15 mouse cellular contexts compared by ENCODE assay signal in genomic region chr14:93342781-93343180, GRCm38 (mm10).
A peak's percentile ranks its signal among the peaks of the same experiment; 100 is the strongest.
DNase-seq lines count a peak whose midpoint lies in the region; ATAC-seq lines count a peak whose summit lies in the region.
"Had no signal": no experiment of that assay in that cellular context is flagged by ENCODE, and none has a peak within 500 bp of the region (broad histone marks: within the 10 kb centered on the region; RNA-seq: fewer than 3 reads in every experiment).

No protein-coding gene starts in this region.

- no peak overlapping the region for H3K9ac ChIP-seq in embryonic facial prominence, embryonic 14.5 days (ENCODE audit: low read depth, low read length)
- H3K9ac ChIP-seq: forebrain, embryonic 15.5 days; limb, embryonic 12.5 days; neural tube, embryonic 12.5 days had no signal

- no peaks in the 10 kb centered on the region for H3K4me1 ChIP-seq in embryonic facial prominence, embryonic 14.5 days (ENCODE audit: control insufficient read depth, insufficient read depth, low read length)
- 0 out of 2 replicates have a peak, but pooled peaks cover 4% of the 10 kb centered on the region for H3K4me1 ChIP-seq in embryonic facial prominence, embryonic 10.5 days
- H3K4me1 ChIP-seq: limb, embryonic 12.5 days; neural tube, embryonic 12.5 days had no signal

- H3K9me3 ChIP-seq in embryonic facial prominence, embryonic 14.5 days (ENCODE audit: control insufficient read depth, low read length) = no peaks in the 10 kb centered on the region
- no peaks in the 10 kb centered on the region for H3K9me3 ChIP-seq in embryonic facial prominence, embryonic 10.5 days
- H3K9me3 ChIP-seq: forebrain, embryonic 15.5 days; limb, embryonic 12.5 days; neural tube, embryonic 12.5 days had no signal

- intact Hi-C loops in left cerebral cortex, postnatal 4 days (cut with DNase I) = no loop called here

- ATAC-seq in embryonic facial prominence, embryonic 14.5 days (ENCODE audit: low read depth) = no peak
- ATAC-seq: forebrain, embryonic 15.5 days; intestine, postnatal 0 days; midbrain, embryonic 16.5 days had no signal

- no peak overlapping the region for H3K27ac ChIP-seq in embryonic facial prominence, embryonic 14.5 days (replicated peaks; ENCODE audit: low read depth, low read length)
- H3K27ac ChIP-seq in embryonic facial prominence, embryonic 10.5 days (replicated peaks) = no peak overlapping the region
- H3K27ac ChIP-seq: forebrain, embryonic 15.5 days; limb, embryonic 12.5 days; neural tube, embryonic 12.5 days had no signal

- no peak overlapping the region for H3K4me3 ChIP-seq in embryonic facial prominence, embryonic 14.5 days (ENCODE audit: low read depth, low read length)
- H3K4me3 ChIP-seq in embryonic facial prominence, embryonic 10.5 days = no peak overlapping the region
- H3K4me3 ChIP-seq: forebrain, embryonic 15.5 days; limb, embryonic 12.5 days; neural tube, embryonic 12.5 days had no signal

- 63% methylated on average over 3 of the region's 3 CpGs for WGBS in embryonic facial prominence, embryonic 14.5 days
- WGBS in embryonic facial prominence, embryonic 10.5 days = 69% methylated on average over 3 of the region's 3 CpGs

- no peaks in the 10 kb centered on the region for H3K27me3 ChIP-seq in embryonic facial prominence, embryonic 14.5 days (replicated peaks; ENCODE audit: control insufficient read depth, insufficient read depth, low read length)
- H3K27me3 ChIP-seq in embryonic facial prominence, embryonic 10.5 days (replicated peaks; ENCODE audit: low read depth, poor library complexity, severe bottlenecking) = no peaks in the 10 kb centered on the region
- H3K27me3 ChIP-seq: forebrain, embryonic 15.5 days; limb, embryonic 12.5 days; neural tube, embryonic 12.5 days had no signal

- no peaks in the 10 kb centered on the region for H3K36me3 ChIP-seq in embryonic facial prominence, embryonic 14.5 days (ENCODE audit: control insufficient read depth, insufficient read depth, low read length)
- H3K36me3 ChIP-seq in embryonic facial prominence, embryonic 10.5 days (replicated peaks) = no peaks in the 10 kb centered on the region
- H3K36me3 ChIP-seq: forebrain, embryonic 15.5 days; limb, embryonic 12.5 days; neural tube, embryonic 12.5 days had no signal

- peak; percentile 23 for DNase-seq in embryonic facial prominence, embryonic 14.5 days (ENCODE audit: low spot score)
- DNase-seq in embryonic facial prominence, embryonic 10.5 days (ENCODE audit: low spot score) = no peak
- DNase-seq in left cerebral cortex, postnatal 4 days = peak; percentile 83
- DNase-seq in left cerebral cortex, adult 9 months (ENCODE audit: low spot score in 2 of 2) = no peak
- DNase-seq in cerebellum, postnatal 10 days = peak; percentile 77 to 85
- DNase-seq in skeletal muscle tissue, adult 2 months (ENCODE audit: low read depth, low spot score) = peak; percentile 46
- no peak for DNase-seq in lung, postnatal 4 days
- DNase-seq: B cell, adult 2 months; lung, postnatal 36 days; thymus, postnatal 25 days had no signal

- no peak overlapping the region for H3K4me2 ChIP-seq in embryonic facial prominence, embryonic 14.5 days (ENCODE audit: low read depth, low read length)
- H3K4me2 ChIP-seq: forebrain, embryonic 15.5 days; limb, embryonic 12.5 days; neural tube, embryonic 12.5 days had no signal

Comparison
In these comparisons a context has a peak if more than half of its experiments do, and no peak if none do; other contexts are left out.
1. DNase-seq: peak in embryonic facial prominence, embryonic 14.5 days (single experiment), left cerebral cortex, postnatal 4 days (single experiment), cerebellum, postnatal 10 days (2 of 2) and skeletal muscle tissue, adult 2 months (single experiment); none in embryonic facial prominence, embryonic 10.5 days (single experiment), left cerebral cortex, adult 9 months (0 of 2) and lung, postnatal 4 days (0 of 2).